14 mouse cellular contexts compared by ENCODE assay signal in genomic region chr2:33689155-33689879, GRCm38 (mm10). TPM values are rescaled to one million over a fixed set of nuclear protein-coding genes. Genes with fewer than 3 reads are reported as not detected.
DNase-seq lines count a peak whose midpoint lies in the region; ATAC-seq and TF ChIP-seq lines count a peak whose summit lies in the region.
"Had no signal": no experiment of that assay in that cellular context is flagged by ENCODE, and none has a peak within 500 bp of the region (broad histone marks: within the 10 kb centered on the region; RNA-seq: fewer than 3 reads in every experiment).

No protein-coding gene starts in this region.

- no peak for ATAC-seq in forebrain, embryonic 16.5 days
- ATAC-seq in forebrain, embryonic 14.5 days = peak; percentile 29; the same call in 1 of the 2 replicates

- 44% methylated on average over 23 of the region's 23 CpGs for WGBS in forebrain, embryonic 10.5 days
- 35% methylated on average over 23 of the region's 23 CpGs for WGBS in forebrain, embryonic 16.5 days
- WGBS in forebrain, embryonic 14.5 days = 37% methylated on average over 23 of the region's 23 CpGs
- WGBS in midbrain, embryonic 10.5 days = 32% methylated on average over 23 of the region's 23 CpGs
- 69% methylated on average over 23 of the region's 23 CpGs for WGBS in kidney, adult 2 months

- peaks cover 81% of the 10 kb centered on the region for H3K27me3 ChIP-seq in forebrain, embryonic 10.5 days (ENCODE audit: poor library complexity, severe bottlenecking)
- peaks cover 2% of the 10 kb centered on the region; the same call in 1 of the 2 replicates for H3K27me3 ChIP-seq in forebrain, embryonic 16.5 days (replicated peaks; ENCODE audit: control insufficient read depth, insufficient read depth, low read length)
- 0 out of 2 replicates have a peak, but pooled peaks cover 4% of the 10 kb centered on the region for H3K27me3 ChIP-seq in forebrain, embryonic 14.5 days (replicated peaks; ENCODE audit: control insufficient read depth, insufficient read depth, low read length)
- peaks cover 48% of the 10 kb centered on the region for H3K27me3 ChIP-seq in midbrain, embryonic 10.5 days (ENCODE audit: low read depth, poor library complexity, severe bottlenecking)
- H3K27me3 ChIP-seq in kidney, adult 2 months (replicated peaks; ENCODE audit: control insufficient read depth, insufficient read depth, low read length) = no peaks in the 10 kb centered on the region

- no peak for DNase-seq in forebrain, embryonic 10.5 days (ENCODE audit: extremely low spot score, low spot score)
- no peak for DNase-seq in forebrain, embryonic 14.5 days (ENCODE audit: low spot score)
- DNase-seq in midbrain, embryonic 10.5 days (ENCODE audit: low spot score) = no peak
- DNase-seq in thymus, postnatal 0 days (ENCODE audit: low spot score) = peak; percentile 40
- no peak for DNase-seq in adrenal gland, postnatal 10 days
- no peak for DNase-seq in kidney, adult 2 months
- no peak for DNase-seq in left cerebral cortex, adult 2 months (ENCODE audit: extremely low spot score in 1 of 2, low spot score in 2 of 2)
- DNase-seq: cerebellum, adult 11-12 months; layer of hippocampus, postnatal 36 days; lung, adult 2 months; right cerebral cortex, postnatal 25 days had no signal

- H3K4me2 ChIP-seq in forebrain, embryonic 16.5 days (ENCODE audit: low read length) = no peak overlapping the region
- 0 out of 2 replicates have a peak overlapping the region, but pooled peaks have one; percentile 7 for H3K4me2 ChIP-seq in forebrain, embryonic 14.5 days (ENCODE audit: low read length)
- H3K4me2 ChIP-seq: limb, embryonic 13.5 days had no signal

- no peak for TF ChIP-seq CTCF in kidney, adult 2 months (conservative IDR thresholded peaks at IDR 0.05; ENCODE audit: insufficient read depth, insufficient read length, low read depth, low read length)
- TF ChIP-seq CTCF in left cerebral cortex, adult 2 months (IDR thresholded peaks at IDR 0.05) = no peak

- H3K27ac ChIP-seq in forebrain, embryonic 10.5 days = peak overlapping the region; percentile 6; the same call in 1 of the 2 replicates
- no peak overlapping the region for H3K27ac ChIP-seq in forebrain, embryonic 16.5 days (ENCODE audit: low read length)
- H3K27ac ChIP-seq in forebrain, embryonic 14.5 days (ENCODE audit: low read depth, low read length) = 0 out of 2 replicates have a peak overlapping the region, but pooled peaks have one; percentile 48
- peak overlapping the region; percentile 76 for H3K27ac ChIP-seq in midbrain, embryonic 10.5 days (replicated peaks)
- H3K27ac ChIP-seq in kidney, adult 2 months (ENCODE audit: insufficient read depth, low read depth, low read length) = no peak overlapping the region
- no peak overlapping the region for H3K27ac ChIP-seq in left cerebral cortex, adult 2 months
- H3K27ac ChIP-seq: gastrocnemius, adult 2 months; limb, embryonic 13.5 days had no signal

- H3K4me1 ChIP-seq in forebrain, embryonic 10.5 days = peaks cover 18% of the 10 kb centered on the region
- no peaks in the 10 kb centered on the region for H3K4me1 ChIP-seq in forebrain, embryonic 16.5 days (replicated peaks; ENCODE audit: control insufficient read depth, insufficient read depth, low read length)
- H3K4me1 ChIP-seq in forebrain, embryonic 14.5 days (ENCODE audit: control insufficient read depth, insufficient read depth, low read length) = peaks cover 6% of the 10 kb centered on the region; the same call in 1 of the 2 replicates
- peaks cover 16% of the 10 kb centered on the region for H3K4me1 ChIP-seq in midbrain, embryonic 10.5 days
- H3K4me1 ChIP-seq in kidney, adult 2 months (ENCODE audit: control insufficient read depth, insufficient read depth, low read length) = no peaks in the 10 kb centered on the region

- H3K4me3 ChIP-seq in forebrain, embryonic 10.5 days = no peak overlapping the region
- H3K4me3 ChIP-seq in forebrain, embryonic 16.5 days (replicated peaks; ENCODE audit: low read length) = no peak overlapping the region
- no peak overlapping the region for H3K4me3 ChIP-seq in forebrain, embryonic 14.5 days (ENCODE audit: low read depth, low read length)
- no peak overlapping the region for H3K4me3 ChIP-seq in midbrain, embryonic 10.5 days
- H3K4me3 ChIP-seq in kidney, adult 2 months (ENCODE audit: insufficient read depth, low read depth, low read length) = no peak overlapping the region
- H3K4me3 ChIP-seq in left cerebral cortex, adult 2 months = no peak overlapping the region
- H3K4me3 ChIP-seq: gastrocnemius, adult 2 months; limb, embryonic 13.5 days had no signal

- intact Hi-C loops in left cerebral cortex, adult 2 months (cut with DNase I) = no loop called here

- TF ChIP-seq POLR2A in kidney, adult 2 months (IDR thresholded peaks at IDR 0.05; ENCODE audit: low read depth, low read length) = no peak

- no peak overlapping the region for H3K9ac ChIP-seq in forebrain, embryonic 16.5 days (replicated peaks; ENCODE audit: low read depth, low read length)
- H3K9ac ChIP-seq in forebrain, embryonic 14.5 days (ENCODE audit: low read length) = peak overlapping the region; percentile 32; the same call in 1 of the 2 replicates
- H3K9ac ChIP-seq: limb, embryonic 13.5 days had no signal

- peaks cover 5% of the 10 kb centered on the region for H3K9me3 ChIP-seq in forebrain, embryonic 10.5 days
- peaks cover 3% of the 10 kb centered on the region; the same call in 1 of the 2 replicates for H3K9me3 ChIP-seq in forebrain, embryonic 16.5 days (ENCODE audit: control insufficient read depth, low read length)
- H3K9me3 ChIP-seq in forebrain, embryonic 14.5 days (replicated peaks; ENCODE audit: control insufficient read depth, low read length) = 0 out of 2 replicates have a peak, but pooled peaks cover 4% of the 10 kb centered on the region
- H3K9me3 ChIP-seq in midbrain, embryonic 10.5 days (replicated peaks) = peaks cover 4% of the 10 kb centered on the region; the same call in 1 of the 2 replicates

- no peaks in the 10 kb centered on the region for H3K36me3 ChIP-seq in forebrain, embryonic 10.5 days (replicated peaks)
- H3K36me3 ChIP-seq in forebrain, embryonic 16.5 days (ENCODE audit: control insufficient read depth, insufficient read depth) = no peaks in the 10 kb centered on the region
- no peaks in the 10 kb centered on the region for H3K36me3 ChIP-seq in forebrain, embryonic 14.5 days (ENCODE audit: control insufficient read depth, insufficient read depth, low read length)
- H3K36me3 ChIP-seq in midbrain, embryonic 10.5 days = no peaks in the 10 kb centered on the region
- H3K36me3 ChIP-seq in kidney, adult 2 months (ENCODE audit: control insufficient read depth, insufficient read depth, low read length) = no peaks in the 10 kb centered on the region
- H3K36me3 ChIP-seq: limb, embryonic 13.5 days had no signal

RNA-seq across cellular contexts. Expression of gene Lmx1b, which starts 49.0 kb away (rescaled TPM):
- 1.3 and 1.5 TPM in 2 replicates for polyA plus RNA-seq in forebrain, embryonic 10.5 days (2016; fragmentation: Nextera tagmentation; extraction: Ambion mirVana)
- polyA plus RNA-seq in forebrain, embryonic 16.5 days (2015; fragmentation: Nextera tagmentation; extraction: Ambion mirVana) = not detected in 2 replicates
- polyA plus RNA-seq in forebrain, embryonic 14.5 days (2014; fragmentation: Nextera tagmentation; extraction: Ambion mirVana) = 0.34 and 0.40 TPM in 2 replicates
- polyA plus RNA-seq in midbrain, embryonic 10.5 days (2016; fragmentation: Nextera tagmentation; extraction: Ambion mirVana) = 2.7 and 3.1 TPM in 2 replicates
- 0.05 TPM in 1 of 2 replicates, not detected in the other for polyA plus RNA-seq in thymus, postnatal 0 days (2015; fragmentation: Nextera tagmentation; extraction: Ambion mirVana)
- under 1 TPM in 1 of 2 experiments, not detected in 1; 0.09 TPM for total RNA-seq in adrenal gland, postnatal 10 days (2021)
- polyA plus RNA-seq in kidney, adult 2 months (2012; rRNA removed) = 2.9 and 3.7 TPM in 2 replicates
- under 1 TPM in 1 of 2 experiments, not detected in 1; 0.07 TPM for total RNA-seq in left cerebral cortex, adult 2 months (2021)

Comparison
In these comparisons a context has a peak if more than half of its experiments do, and no peak if none do; other contexts are left out.
1. H3K27ac ChIP-seq: peak in forebrain, embryonic 10.5 days (single experiment), forebrain, embryonic 14.5 days (single experiment) and midbrain, embryonic 10.5 days (single experiment); none in forebrain, embryonic 16.5 days (single experiment), kidney, adult 2 months (single experiment) and left cerebral cortex, adult 2 months (single experiment).